Mouse (Mus musculus): ENCODE data around the gene Nsg2.

Gene Nsg2

GRCm38 (mm10) chr11:32011867-32012603 lies 11.8 kb downstream of the Nsg2 start:
- no peak for DNase-seq (ENCODE audit: low read depth, low spot score)

GRCm38 (mm10) chr11:32013014-32013427 lies 12.8 kb downstream of the Nsg2 start:
- DNase-seq (ENCODE audit: low read depth, low spot score), result no peak

- no peak for DNase-seq (ENCODE audit: low read depth, low spot score)
These were observed 13.3 kb downstream of the Nsg2 start for GRCm38 (mm10) chr11:32013561-32013960.

GRCm38 (mm10) chr11:32018201-32018600 lies 17.9 kb downstream of the Nsg2 start:
- DNase-seq (ENCODE audit: low read depth, low spot score), result no peak

- no peak for DNase-seq (ENCODE audit: low read depth, low spot score)
These were observed 20.0 kb downstream of the Nsg2 start for GRCm38 (mm10) chr11:32020031-32020965.

GRCm38 (mm10) chr11:32026634-32027033 lies 26.4 kb downstream of the Nsg2 start:
- DNase-seq (ENCODE audit: low read depth, low spot score), result no peak

DNA sequence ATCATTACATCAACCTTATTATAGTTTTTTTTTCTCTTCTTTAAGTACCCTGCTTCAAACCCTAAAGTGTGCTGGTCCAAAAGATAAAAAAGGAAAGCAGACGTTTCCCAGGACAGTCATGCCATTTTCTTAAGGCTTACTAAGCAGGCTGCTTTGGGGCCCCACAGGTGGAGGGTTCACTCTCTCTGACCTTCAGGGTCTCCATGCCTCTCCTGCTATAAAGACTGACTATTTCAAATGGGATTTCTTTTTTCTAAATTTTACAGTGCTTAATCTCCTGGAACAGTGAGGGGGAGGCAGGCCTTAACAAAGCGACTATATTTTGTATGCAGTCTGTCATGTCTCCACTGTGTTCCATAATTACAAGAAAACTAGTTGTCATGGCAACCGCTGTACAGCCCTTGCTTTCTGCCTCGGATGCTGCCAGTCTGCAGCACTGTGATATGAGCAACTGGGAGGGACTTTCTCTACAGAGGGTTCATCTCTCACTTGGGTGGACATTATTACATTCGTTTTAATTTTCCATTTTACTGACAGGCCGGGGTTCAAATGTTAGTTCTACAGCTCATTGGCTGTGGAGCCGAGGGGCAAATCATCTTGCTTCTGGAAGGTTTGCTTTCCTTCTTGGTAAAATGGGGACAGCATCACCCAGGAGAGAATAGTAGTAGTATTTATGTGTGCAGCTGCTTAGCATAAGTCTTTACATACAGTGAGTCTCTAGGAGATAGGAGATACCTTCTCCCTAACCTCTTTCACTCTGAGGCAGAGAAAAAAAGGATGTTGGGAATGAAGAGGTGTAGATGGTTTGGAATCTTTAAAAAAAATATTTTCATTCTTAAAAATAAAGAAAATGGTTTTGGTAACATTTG lies 27.4 kb downstream of the Nsg2 start:
- DNase-seq (ENCODE audit: low read depth, low spot score), result no peak

- DNase-seq (ENCODE audit: low read depth, low spot score), result no peak
These were observed 28.3 kb downstream of the Nsg2 start for GRCm38 (mm10) chr11:32028605-32029004.

- no peak for DNase-seq (ENCODE audit: low read depth, low spot score)
These were observed 29.1 kb downstream of the Nsg2 start for GRCm38 (mm10) chr11:32029356-32029755.

GRCm38 (mm10) chr11:32031396-32031795 lies 31.1 kb downstream of the Nsg2 start:
- DNase-seq (ENCODE audit: low read depth, low spot score), result no peak

- no peak for DNase-seq (ENCODE audit: low read depth, low spot score)
These were observed 31.8 kb downstream of the Nsg2 start for GRCm38 (mm10) chr11:32032053-32032452.

DNA sequence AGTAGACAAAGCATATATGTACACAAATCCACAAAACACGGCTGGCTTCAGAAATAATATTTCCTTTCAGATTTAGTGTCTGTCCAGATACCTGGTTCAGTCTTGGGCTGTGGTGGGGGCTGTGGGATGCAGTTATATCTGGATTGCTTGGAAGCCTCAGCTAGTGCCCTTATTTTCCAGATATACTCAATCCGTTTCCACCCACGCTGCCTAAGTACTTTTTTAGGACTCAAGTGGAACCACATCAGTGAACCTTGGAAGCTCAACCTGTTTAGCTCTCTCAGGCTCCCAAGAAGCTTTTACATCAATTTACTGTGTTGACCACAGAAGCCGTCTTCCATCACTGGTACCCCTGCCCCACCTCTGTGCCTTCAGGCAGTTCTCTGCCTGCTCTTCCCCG lies 35.6 kb downstream of the Nsg2 start:
- no peak for DNase-seq (ENCODE audit: low read depth, low spot score)

- DNase-seq (ENCODE audit: low read depth, low spot score), result no peak
These were observed 39.4 kb downstream of the Nsg2 start for GRCm38 (mm10) chr11:32039656-32040055.

- DNase-seq (ENCODE audit: low read depth, low spot score), result no peak
These were observed 57.1 kb downstream of the Nsg2 start for GRCm38 (mm10) chr11:32057389-32057788.

DNA sequence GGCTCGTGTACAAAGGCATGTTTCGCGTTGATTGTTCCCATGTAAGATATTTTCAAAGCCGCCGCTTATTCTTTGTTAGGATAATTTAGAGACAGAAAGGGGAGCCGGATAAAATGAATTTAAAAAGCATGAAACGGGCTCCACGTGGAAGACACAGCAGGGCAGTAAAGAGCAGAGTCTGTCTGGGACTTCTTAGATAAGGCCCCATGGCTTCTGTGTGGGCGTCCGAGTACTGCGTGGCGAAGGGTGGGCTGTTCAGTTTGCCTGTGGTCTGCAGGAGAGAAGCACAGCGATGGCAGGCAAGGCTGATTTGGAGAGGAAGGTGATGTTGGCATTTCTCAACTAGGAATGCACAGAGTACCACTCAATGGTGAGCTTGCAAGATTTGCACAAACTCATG lies 57.6 kb downstream of the Nsg2 start:
- DNase-seq (ENCODE audit: low read depth, low spot score), result no peak

DNA sequence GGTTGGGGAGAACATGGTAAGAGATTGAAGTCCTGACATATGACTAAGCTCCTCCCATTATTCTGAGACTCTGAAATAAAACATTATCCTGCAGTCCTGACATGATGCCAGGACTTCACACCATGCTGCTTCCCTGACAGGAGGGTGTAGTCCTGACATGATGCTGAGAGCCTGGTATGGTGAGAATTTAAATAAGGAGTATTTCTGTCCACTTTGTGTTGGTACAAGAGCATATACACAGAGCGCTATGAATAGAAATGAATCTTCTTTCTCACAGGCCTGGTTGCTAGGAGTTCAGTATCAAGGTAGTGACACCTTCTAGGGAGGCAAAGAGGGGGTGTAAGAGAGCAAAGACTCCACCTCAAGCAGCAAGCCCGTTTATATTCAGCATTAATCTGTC lies 60.8 kb downstream of the Nsg2 start:
- no peak for DNase-seq (ENCODE audit: low read depth, low spot score)

- no peak for DNase-seq (ENCODE audit: low read depth, low spot score)
These were observed 61.6 kb downstream of the Nsg2 start for GRCm38 (mm10) chr11:32061874-32062273.

DNA sequence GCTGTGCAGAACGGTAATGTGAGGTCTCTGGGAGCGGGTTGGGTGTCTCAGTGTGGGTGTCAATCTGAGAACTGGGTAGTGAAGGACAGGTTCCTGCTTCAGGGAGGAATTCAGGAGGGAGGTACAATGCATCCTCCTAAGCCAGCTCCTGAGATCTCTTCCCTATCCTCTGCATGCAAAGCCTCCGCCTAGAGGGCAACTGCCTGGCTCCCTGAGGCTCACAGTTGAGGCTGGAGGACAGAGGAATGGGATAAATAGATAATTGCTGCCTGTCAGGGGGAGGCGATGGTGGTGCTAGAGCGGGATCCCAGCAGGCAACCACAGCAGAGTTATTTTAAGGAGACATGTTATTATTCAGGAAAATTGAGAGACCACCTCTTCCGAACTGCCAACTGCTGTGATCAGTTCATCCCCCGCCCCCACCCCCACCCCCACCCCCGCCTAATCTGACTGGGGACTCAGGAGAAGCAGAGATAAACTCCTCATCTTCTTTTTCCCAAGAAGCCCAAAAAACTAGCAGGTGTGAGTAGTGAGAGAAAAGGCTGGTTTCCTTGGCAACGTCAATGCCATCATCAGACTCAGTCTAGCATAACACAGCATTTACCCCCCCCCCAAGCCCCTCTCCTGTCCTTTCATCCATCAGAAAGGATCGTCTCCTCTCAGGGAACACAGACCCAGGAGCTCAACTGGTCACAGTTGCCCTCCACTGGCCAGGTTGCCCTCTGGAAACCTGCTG lies 63.7 kb downstream of the Nsg2 start:
- no peak for DNase-seq (ENCODE audit: low read depth, low spot score)

- DNase-seq (ENCODE audit: low read depth, low spot score), result no peak
These were observed 64.2 kb downstream of the Nsg2 start for GRCm38 (mm10) chr11:32064511-32064862.

GRCm38 (mm10) chr11:32068736-32069490 lies 68.7 kb downstream of the Nsg2 start:
- DNase-seq (ENCODE audit: low read depth, low spot score), result no peak
